Mouse (Mus musculus) limb, embryonic 14.5 days (tissue): ENCODE results near the gene Fam168b. TPM values are rescaled to one million over a fixed set of nuclear protein-coding genes. Genes with fewer than 3 reads are reported as not detected.

Experiments used
- ATAC-seq: fragments of 200-750 bp; cut with Nextera tagmentation; 2 replicates; pipeline ENCODE4 v1.8.0; 2017; ENCODE audit warnings: low read depth, moderate number of reproducible peaks, moderate TSS enrichment; ENCODE audit not compliant: low FRiP score
- DNase-seq: peaks from one replicate; pipeline ENCODE4 v3.0.0-alpha.2; 2015; ENCODE audit warnings: low spot score
- H3K27ac ChIP-seq: fragments of 300-500 bp; sonication (generic); replicated peaks from 2 replicates; pipeline ENCODE4 v1.5.1; 2014; ENCODE audit warnings: low read depth, mild to moderate bottlenecking, low read length, moderate library complexity, mixed read lengths
- H3K27me3 ChIP-seq: fragments of 300-500 bp; sonication (generic); 2 replicates; pipeline ENCODE4 v1.6.1; 2014; ENCODE audit warnings: low read length, mixed read lengths; ENCODE audit not compliant: control insufficient read depth, insufficient read depth
- H3K36me3 ChIP-seq: fragments of 300-500 bp; sonication (generic); 2 replicates; pipeline ENCODE4 v1.6.1; 2014; ENCODE audit warnings: mild to moderate bottlenecking, low read length, moderate library complexity, mixed read lengths; ENCODE audit not compliant: control insufficient read depth, insufficient read depth
- H3K4me1 ChIP-seq: fragments of 300-500 bp; sonication (generic); 2 replicates; pipeline ENCODE4 v1.6.1; 2014; ENCODE audit warnings: antibody characterized with exemption, low read length, mixed read lengths; ENCODE audit not compliant: control insufficient read depth, insufficient read depth
- H3K4me2 ChIP-seq: fragments of 300-500 bp; sonication (generic); replicated peaks from 2 replicates; pipeline ENCODE4 v1.6.1; 2014; ENCODE audit warnings: low read depth, mild to moderate bottlenecking, low read length, moderate library complexity; ENCODE audit not compliant: severe bottlenecking
- H3K4me3 ChIP-seq: fragments of 300-500 bp; sonication (generic); replicated peaks from 2 replicates; pipeline ENCODE4 v1.5.1; 2014; ENCODE audit warnings: low read length
- H3K9ac ChIP-seq: fragments of 300-500 bp; sonication (generic); 2 replicates; pipeline ENCODE4 v1.6.1; 2014; ENCODE audit warnings: mild to moderate bottlenecking, low read depth, low read length, moderate library complexity; ENCODE audit not compliant: severe bottlenecking
- H3K9me3 ChIP-seq: fragments of 300-500 bp; sonication (generic); 2 replicates; pipeline ENCODE4 v1.6.1; 2016; ENCODE audit warnings: low read length; ENCODE audit not compliant: control insufficient read depth
- POLR2A ChIP-seq: fragments of 200-500 bp; IDR thresholded peaks from 2 replicates; pipeline ENCODE4 v1.8.0; 2012; ENCODE audit warnings: inconsistent platforms, mild to moderate bottlenecking, moderate library complexity, borderline replicate concordance; ENCODE audit not compliant: insufficient read depth, insufficient read length; ENCODE audit errors: extremely low read depth
- WGBS: fragments of 180-500 bp; shearing (Covaris S2); extraction: QIAGEN DNeasy Blood & Tissue Kit; methylation state at CpG from one replicate; pipeline ENCODE4 v1.1.7; 2014; 5-methylcytosine and 5-hydroxymethylcytosine counted together
- polyA plus RNA-seq, 2 experiments: library from polyadenylated mRNA; depleted of rRNA in 1 of 2; stranded (reverse) in 1 of 2; unstranded in 1 of 2; fragments of >200 nt; fragmentation: Nextera tagmentation in 1 of 2; extraction: Ambion mirVana in 1 of 2; gene quantifications; 2 replicates each; pipeline versions ENCODE4 v1.2.1 to v1.2.3; 2012 to 2014

Gene Fam168b
- polyA plus RNA-seq, 2 experiments, result 76.7 to 210 TPM

DNA sequence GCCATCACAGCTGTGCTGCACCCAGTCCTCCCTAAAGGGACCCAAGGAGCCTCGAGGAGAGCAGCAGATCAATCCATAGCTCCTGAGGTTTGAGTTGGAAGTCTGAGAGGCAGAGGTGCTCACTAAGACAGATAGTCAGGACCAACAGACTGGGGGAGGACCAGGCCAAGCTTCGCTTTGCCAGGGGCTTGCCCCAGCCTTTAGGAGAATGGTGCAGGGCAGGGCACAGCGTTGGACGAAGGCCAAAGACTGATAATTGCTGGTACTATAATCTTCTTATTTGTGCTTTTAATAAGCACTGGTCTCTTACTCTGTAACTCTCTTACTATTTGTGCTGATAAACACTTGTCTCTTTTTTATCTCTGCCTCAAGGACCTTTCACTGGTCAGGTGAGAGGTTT, 75.0 kb downstream of the Fam168b start:
- DNase-seq (no peak), ATAC-seq (no peak)
- Histone ChIP-seq H3K27ac (no peak overlapping the region), H3K4me2 (no peak overlapping the region), H3K27me3 (no peaks in the 10 kb centered on the region), H3K36me3 (no peaks in the 10 kb centered on the region), H3K4me1 (no peaks in the 10 kb centered on the region), H3K9me3 (no peaks in the 10 kb centered on the region), H3K9ac (no peak overlapping the region), H3K4me3 (no peak overlapping the region)
- TF ChIP-seq POLR2A, result no peak
- 65% methylated on average over 4 of the region's 4 CpGs for WGBS

DNA sequence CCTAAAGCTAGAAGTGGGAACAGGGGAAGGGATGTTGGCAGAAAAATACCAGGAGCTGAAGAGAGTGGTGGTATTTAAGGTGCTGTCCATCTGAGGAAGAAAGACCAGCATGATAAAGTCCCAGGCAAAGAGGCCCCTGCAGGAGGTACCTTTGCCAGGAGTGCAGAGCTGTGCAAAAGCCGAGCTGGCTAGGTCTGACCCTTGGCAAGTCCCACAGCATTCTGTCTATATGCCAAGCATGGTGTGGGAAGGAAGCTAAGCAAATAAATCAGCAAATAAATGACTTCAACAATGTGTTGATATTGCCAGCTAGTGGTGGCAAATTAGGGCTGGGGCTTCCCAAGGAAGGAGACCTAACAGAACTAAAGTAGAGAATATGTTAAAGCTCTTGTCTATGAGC, 76.0 kb downstream of the Fam168b start:
- WGBS, result 52% methylated on average over 1 of the region's 1 CpGs
- H3K9me3 ChIP-seq, result no peaks in the 10 kb centered on the region
- H3K4me2 ChIP-seq, result no peak overlapping the region
- no peak for ATAC-seq
- no peaks in the 10 kb centered on the region for H3K27me3 ChIP-seq
- no peak for TF ChIP-seq POLR2A
- H3K4me1 ChIP-seq, result no peaks in the 10 kb centered on the region
- no peak for DNase-seq
- H3K9ac ChIP-seq, result no peak overlapping the region
- H3K36me3 ChIP-seq, result no peaks in the 10 kb centered on the region
- H3K4me3 ChIP-seq, result no peak overlapping the region
- H3K27ac ChIP-seq, result no peak overlapping the region

Other genes starting within 250 kb of the Fam168b start
- gene Plekhb2, start 6.9 kb upstream of the Fam168b start, polyA plus RNA-seq (2012; rRNA removed), result 9.5 and 10.1 TPM in 2 replicates
- 14.5 and 15.6 TPM in 2 replicates for gene Plekhb2, start 6.9 kb upstream of the Fam168b start, polyA plus RNA-seq (2014; fragmentation: Nextera tagmentation; extraction: Ambion mirVana)